Mouse (Mus musculus) cerebellum, adult 2 months (tissue): ENCODE data around the gene Cdh23. TPM values are rescaled to one million over a fixed set of nuclear protein-coding genes. Genes with fewer than 3 reads are reported as not detected.
"Not testable (repeated sequence)": the region's sequence is repeated elsewhere in the genome, so short reads cannot be mapped to it uniquely, and the experiment has no call there.

Source experiments
- DNase-seq, 2 experiments: peaks; one replicate each; pipeline ENCODE4 v3.0.0; 2021
- H3K27ac ChIP-seq: fragments of 200-500 bp; 2 replicates; pipeline ENCODE4 v1.5.1; 2012; ENCODE audit warnings: low read length, control low read depth, inconsistent platforms; ENCODE audit not compliant: insufficient read depth
- H3K27me3 ChIP-seq: fragments of 200-500 bp; 2 replicates; pipeline ENCODE4 v1.6.1; 2012; ENCODE audit warnings: inconsistent platforms, mild to moderate bottlenecking, low read length, moderate library complexity; ENCODE audit not compliant: control insufficient read depth, insufficient read depth
- H3K4me1 ChIP-seq: fragments of 200-500 bp; 2 replicates; pipeline ENCODE4 v1.6.1; 2011; ENCODE audit warnings: low read length; ENCODE audit not compliant: control insufficient read depth, insufficient read depth
- H3K4me3 ChIP-seq: fragments of 200-500 bp; replicated peaks from 2 replicates; pipeline ENCODE3; 2011; ENCODE audit warnings: mild to moderate bottlenecking, low read depth, low read length, control low read depth; ENCODE audit not compliant: insufficient read depth
- CTCF ChIP-seq: fragments of 200-500 bp; IDR thresholded peaks from 2 replicates; pipeline ENCODE4 v1.5.1; 2011; ENCODE audit warnings: low read depth, mild to moderate bottlenecking, control low read depth, low read length, moderate library complexity, borderline replicate concordance; ENCODE audit not compliant: insufficient read depth
- POLR2A ChIP-seq: fragments of 200-500 bp; IDR thresholded peaks from 2 replicates; pipeline ENCODE4 v1.6.1; 2011; ENCODE audit warnings: low read length, control low read depth, borderline replicate concordance; ENCODE audit not compliant: insufficient read depth
- WGBS: fragments of 180-500 bp; shearing (Covaris S2); methylation state at CpG from one replicate; pipeline ENCODE4 v1.1.7; 2018; 5-methylcytosine and 5-hydroxymethylcytosine counted together
- polyA plus RNA-seq: library from polyadenylated mRNA; depleted of rRNA; stranded (reverse); fragments of >200 nt; gene quantifications from 2 replicates; pipeline ENCODE4 v1.2.3, GENCODE M21; 2012

Cdh23 gene
- polyA plus RNA-seq, 1 experiment = 2.7 TPM

DNA sequence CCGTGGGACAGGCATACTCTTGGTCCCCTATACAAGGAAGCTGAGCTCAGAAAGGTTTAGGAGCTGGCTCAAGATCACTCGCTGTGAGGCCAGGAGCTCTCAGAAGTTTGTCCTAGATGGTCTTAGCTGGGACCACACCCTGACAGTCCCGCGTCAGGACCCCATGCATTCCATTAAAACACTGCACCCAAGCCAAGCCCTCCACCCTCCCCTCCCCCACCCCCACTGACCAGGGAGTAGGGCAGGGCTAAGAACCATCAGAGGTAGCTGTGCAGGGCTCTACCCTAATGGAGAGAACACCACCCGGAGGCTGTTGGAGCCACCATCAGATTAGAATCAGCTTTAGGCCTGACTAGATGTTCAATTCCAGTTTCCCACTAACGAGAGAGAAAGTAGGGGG lies 28.2 kb upstream of the Cdh23 start:
- TF ChIP-seq POLR2A = no peak
- TF ChIP-seq CTCF = no peak
- DNase-seq = no peak
- H3K27ac ChIP-seq = no peak overlapping the region
- H3K4me1 ChIP-seq = no peaks in the 10 kb centered on the region
- H3K27me3 ChIP-seq = no peaks in the 10 kb centered on the region
- H3K4me3 ChIP-seq = no peak overlapping the region
- 87% methylated on average over 6 of the region's 6 CpGs for WGBS

DNA sequence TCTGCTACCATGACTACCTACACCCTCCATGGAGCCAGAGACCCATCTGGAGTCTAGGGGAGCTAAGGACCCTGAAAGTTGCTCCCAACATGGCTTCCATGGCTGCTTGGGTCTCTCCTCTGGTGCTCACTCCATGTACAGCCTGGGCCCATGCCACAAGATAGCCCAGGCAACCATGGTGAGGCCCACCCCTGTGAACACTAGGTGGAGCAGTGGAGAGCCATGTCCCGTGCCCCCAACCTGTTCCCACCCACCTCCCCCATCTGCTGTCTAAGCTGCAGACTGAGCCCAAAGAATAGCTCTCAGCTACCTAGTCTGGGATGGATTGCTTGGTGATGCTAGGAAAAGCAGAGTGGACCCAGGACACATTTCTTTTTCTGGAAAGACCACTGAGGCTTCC lies 27.1 kb upstream of the Cdh23 start:
- 39% methylated on average over 1 of the region's 1 CpGs for WGBS

DNA sequence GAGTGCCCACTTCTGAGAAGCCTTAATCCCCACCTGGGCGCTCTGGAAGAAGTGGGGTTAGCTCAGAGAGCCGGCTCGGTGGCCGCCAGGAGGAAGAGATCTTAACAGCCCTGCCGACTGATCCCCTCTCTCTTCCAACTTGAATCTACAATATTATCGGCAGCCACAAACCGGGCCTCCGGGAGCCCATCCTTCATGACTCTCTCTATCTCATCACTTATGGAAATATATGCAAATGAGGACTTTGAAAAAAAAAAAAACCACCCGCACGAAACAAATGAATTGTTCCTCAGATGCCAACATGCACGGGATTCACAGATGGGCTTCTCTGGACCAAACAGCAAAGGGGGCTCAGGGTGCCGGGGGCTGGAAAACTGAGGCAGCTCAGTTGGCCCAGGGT lies 25.4 kb upstream of the Cdh23 start:
- no peak overlapping the region for H3K4me3 ChIP-seq
- DNase-seq = no peak
- no peaks in the 10 kb centered on the region for H3K4me1 ChIP-seq
- no peaks in the 10 kb centered on the region for H3K27me3 ChIP-seq
- WGBS = 20% methylated on average over 12 of the region's 12 CpGs
- TF ChIP-seq POLR2A = no peak
- no peak for TF ChIP-seq CTCF
- no peak overlapping the region for H3K27ac ChIP-seq

More for the DNA sequence above, 27.1 kb upstream of the Cdh23 start:
- DNase-seq = no peak
- Histone ChIP-seq H3K27ac (no peak overlapping the region), H3K4me3 (no peak overlapping the region), H3K4me1 (no peaks in the 10 kb centered on the region), H3K27me3 (no peaks in the 10 kb centered on the region)
- TF ChIP-seq CTCF = peak; percentile 13; the same call in 1 of the 2 replicates
- no peak for TF ChIP-seq POLR2A

DNA sequence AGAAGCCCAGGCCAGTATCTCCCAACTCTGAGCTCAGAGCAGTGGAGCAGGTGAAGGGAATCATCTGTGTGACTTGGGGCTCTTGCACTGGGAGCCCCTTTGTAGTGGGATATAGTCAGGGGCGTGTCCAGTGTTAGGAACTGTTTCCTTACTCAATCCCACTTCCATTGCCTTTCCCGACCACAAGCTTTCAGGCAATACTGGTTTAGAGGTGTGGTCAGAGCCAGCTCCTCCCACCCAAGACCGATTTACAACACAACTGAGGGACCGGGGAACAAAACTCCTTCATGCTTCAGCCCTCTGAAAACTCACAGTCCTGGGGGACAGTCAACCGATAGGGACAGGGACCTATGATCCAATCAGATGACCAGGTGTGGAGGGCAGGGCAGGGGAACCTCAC lies 24.2 kb upstream of the Cdh23 start:
- Histone ChIP-seq H3K4me3 (no peak overlapping the region), H3K4me1 (no peaks in the 10 kb centered on the region), H3K27me3 (no peaks in the 10 kb centered on the region), H3K27ac (no peak overlapping the region)
- no peak for DNase-seq
- TF ChIP-seq POLR2A (no peak), CTCF (no peak)
- 86% methylated on average over 5 of the region's 5 CpGs for WGBS

DNA sequence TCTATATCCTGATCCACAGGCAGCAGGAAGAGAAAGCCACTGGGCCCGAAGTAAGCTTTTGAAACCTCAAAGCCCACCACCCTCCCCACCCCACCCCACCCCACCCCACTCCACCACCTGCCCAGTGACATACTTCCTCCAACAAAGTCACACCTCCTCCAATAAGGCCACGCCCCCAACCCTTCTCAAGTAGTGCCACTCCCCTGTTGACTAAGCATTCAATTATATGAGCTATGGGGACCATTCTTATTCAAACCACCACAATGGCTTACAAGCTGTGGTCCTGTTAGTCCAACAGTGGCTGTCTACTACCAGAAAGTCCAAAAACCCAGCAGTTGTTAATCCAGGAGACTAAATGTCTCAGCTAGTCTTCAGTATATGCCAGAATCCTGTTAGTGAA lies 22.2 kb upstream of the Cdh23 start:
- 94% methylated on average over 2 of the region's 2 CpGs for WGBS
- Histone ChIP-seq H3K4me1 (no peaks in the 10 kb centered on the region), H3K27ac (no peak overlapping the region), H3K4me3 (no peak overlapping the region), H3K27me3 (no peaks in the 10 kb centered on the region)
- no peak for DNase-seq
- TF ChIP-seq POLR2A (no peak), CTCF (no peak)

DNA sequence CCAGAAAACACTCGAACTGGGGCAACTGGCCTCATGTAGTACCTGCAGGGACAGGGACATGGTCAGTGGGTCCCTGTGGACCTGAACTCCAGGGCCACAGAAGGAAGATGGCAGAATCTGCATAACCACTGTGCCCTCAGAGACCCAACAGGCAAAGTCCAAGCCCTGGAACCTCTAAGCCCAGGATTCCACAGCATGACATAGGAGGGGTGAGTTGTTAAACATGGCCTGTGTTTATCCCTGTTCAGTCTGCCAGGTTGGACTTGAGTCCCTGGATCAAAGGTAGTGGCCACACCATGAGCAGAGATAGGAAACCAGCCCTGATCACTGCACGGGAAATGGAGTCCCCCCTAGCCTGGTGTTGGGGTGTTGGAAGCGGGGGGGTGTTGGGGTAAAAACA lies 20.2 kb upstream of the Cdh23 start:
- Histone ChIP-seq H3K27ac (no peak overlapping the region), H3K4me3 (no peak overlapping the region), H3K4me1 (no peaks in the 10 kb centered on the region), H3K27me3 (no peaks in the 10 kb centered on the region)
- DNase-seq = no peak
- 94% methylated on average over 3 of the region's 3 CpGs for WGBS
- no peak for TF ChIP-seq CTCF
- TF ChIP-seq POLR2A = no peak

DNA sequence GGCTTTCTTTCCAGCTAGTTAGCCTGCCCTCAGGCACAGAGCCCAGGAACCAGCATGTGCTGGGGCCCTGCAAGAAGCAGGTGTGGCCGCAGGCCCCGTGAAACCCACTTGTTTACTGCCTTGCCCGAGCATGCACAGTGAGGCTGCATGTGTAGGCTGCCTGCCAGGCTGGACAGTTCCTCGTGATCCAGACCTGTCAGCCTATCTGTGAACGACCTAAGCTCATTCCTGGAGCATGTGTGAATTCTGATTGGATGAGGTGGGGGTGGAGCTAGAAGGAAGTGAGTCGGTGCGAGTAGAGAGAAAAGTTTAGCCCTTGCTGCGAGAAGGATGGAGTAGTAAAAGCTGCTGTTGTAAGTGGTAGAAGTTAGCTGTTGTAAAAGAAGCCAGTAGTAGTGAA lies 16.0 kb upstream of the Cdh23 start:
- H3K4me3 ChIP-seq, H3K27me3 ChIP-seq, DNase-seq, H3K27ac ChIP-seq, H3K4me1 ChIP-seq: not testable (repeated sequence)
- WGBS = 26% methylated on average over 6 of the region's 8 CpGs

DNA sequence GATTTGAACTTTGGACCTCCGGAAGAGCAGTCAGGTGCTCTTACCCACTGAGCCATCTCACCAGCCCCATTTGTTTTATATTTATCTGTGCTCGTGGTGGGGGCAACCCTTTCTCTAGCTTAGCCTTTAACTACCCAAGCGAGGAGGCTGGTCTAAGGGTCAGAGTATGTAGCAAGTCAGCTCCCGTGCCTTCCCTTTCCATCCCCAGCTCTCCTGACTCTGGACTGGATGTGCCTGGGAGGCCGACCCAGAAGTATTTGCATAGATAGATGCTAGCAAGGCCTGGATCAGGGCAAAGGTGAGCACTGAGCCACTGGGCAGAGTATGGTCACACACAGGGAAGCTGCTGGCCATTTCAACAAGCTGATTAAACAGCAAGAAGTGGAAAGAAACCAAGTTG lies 12.5 kb upstream of the Cdh23 start:
- Histone ChIP-seq H3K4me3 (no peak overlapping the region), H3K4me1 (no peaks in the 10 kb centered on the region), H3K27ac (no peak overlapping the region), H3K27me3 (no peaks in the 10 kb centered on the region)
- TF ChIP-seq POLR2A (no peak), CTCF (no peak)
- WGBS = 89% methylated on average over 5 of the region's 5 CpGs
- DNase-seq = no peak

DNA sequence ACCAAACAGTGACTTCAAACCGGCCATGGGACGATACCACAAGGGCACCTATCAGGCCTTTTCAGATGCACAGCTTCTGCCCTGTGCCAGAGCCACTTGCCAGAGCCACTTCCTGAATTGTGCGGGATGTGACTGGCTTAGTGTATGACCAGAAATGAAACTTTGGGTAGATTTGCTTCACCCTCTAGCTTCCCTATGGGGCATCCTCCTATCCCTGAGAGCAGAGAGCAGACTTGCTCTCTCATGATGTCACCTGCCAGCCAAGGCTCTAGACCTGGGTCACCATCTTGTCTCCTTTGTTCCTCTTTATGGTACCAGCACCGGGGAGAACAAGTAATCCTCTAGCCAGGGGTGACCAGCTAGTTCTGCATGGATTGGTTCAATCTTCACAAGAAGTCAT lies 10.0 kb upstream of the Cdh23 start:
- Histone ChIP-seq H3K4me3 (no peak overlapping the region), H3K27me3 (no peaks in the 10 kb centered on the region), H3K4me1 (no peaks in the 10 kb centered on the region), H3K27ac (no peak overlapping the region)
- WGBS = 92% methylated on average over 4 of the region's 4 CpGs
- DNase-seq = no peak
- TF ChIP-seq CTCF (no peak), POLR2A (no peak)
